ENCODE assay signal across 8 mouse cellular contexts in the genomic region with DNA sequence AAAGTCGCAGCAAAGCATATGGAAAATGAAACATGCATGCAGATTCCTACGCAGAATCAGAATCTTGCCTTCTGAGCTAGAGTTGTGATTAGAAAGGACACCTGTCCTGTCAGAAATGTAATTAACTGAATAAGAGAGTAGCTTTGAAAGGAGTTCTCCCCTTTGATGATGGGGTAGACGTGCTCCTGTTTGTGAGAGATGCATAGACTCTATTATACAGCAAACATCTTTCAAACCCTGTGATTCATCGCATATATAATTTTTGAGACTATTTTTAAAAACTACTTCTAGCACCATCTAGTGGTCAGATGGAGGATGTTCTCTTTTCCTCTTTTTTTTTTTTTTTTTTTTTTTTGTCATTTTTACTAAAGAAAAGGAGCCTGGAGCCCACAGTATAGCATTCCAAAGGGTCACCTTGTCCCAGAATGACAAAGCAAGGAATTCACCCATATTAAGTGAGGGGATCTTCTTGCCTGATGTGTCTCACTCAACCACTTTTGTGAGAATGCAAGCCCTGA.
A peak's percentile ranks its signal among the peaks of the same experiment; 100 is the strongest.
DNase-seq lines count a peak whose midpoint lies in the region; ATAC-seq and TF ChIP-seq lines count a peak whose summit lies in the region.

No protein-coding gene starts in this region.

- H3K36me3 ChIP-seq in forebrain, embryonic 14.5 days (ENCODE audit: control insufficient read depth, insufficient read depth, low read length) = no peaks in the 10 kb centered on the region
- no peaks in the 10 kb centered on the region for H3K36me3 ChIP-seq in forebrain, embryonic 11.5 days (ENCODE audit: control insufficient read depth, insufficient read depth, low read length)
- no peaks in the 10 kb centered on the region for H3K36me3 ChIP-seq in lung, embryonic 16.5 days (ENCODE audit: control insufficient read depth, insufficient read depth, low read length)
- H3K36me3 ChIP-seq in hindbrain, postnatal 0 days (ENCODE audit: insufficient read depth, low read length) = no peaks in the 10 kb centered on the region
- no peaks in the 10 kb centered on the region for H3K36me3 ChIP-seq in stomach, embryonic 15.5 days

- no peak overlapping the region for H3K4me3 ChIP-seq in forebrain, embryonic 14.5 days (ENCODE audit: low read depth, low read length)
- no peak overlapping the region for H3K4me3 ChIP-seq in forebrain, embryonic 11.5 days (ENCODE audit: low read depth, low read length)
- H3K4me3 ChIP-seq in lung, embryonic 16.5 days (ENCODE audit: low read length) = peak overlapping the region; percentile 0
- H3K4me3 ChIP-seq in lung, adult 2 months (replicated peaks; ENCODE audit: extremely low read depth, low read depth, low read length) = no peak overlapping the region
- H3K4me3 ChIP-seq in hindbrain, postnatal 0 days (ENCODE audit: low read length) = no peak overlapping the region
- H3K4me3 ChIP-seq in stomach, embryonic 15.5 days (replicated peaks) = 0 out of 2 replicates have a peak overlapping the region, but pooled peaks have one; percentile 1

- H3K4me2 ChIP-seq in forebrain, embryonic 14.5 days (ENCODE audit: low read length) = no peak overlapping the region
- H3K4me2 ChIP-seq in forebrain, embryonic 11.5 days (ENCODE audit: low read depth, low read length, severe bottlenecking) = no peak overlapping the region
- peak overlapping the region; percentile 31 for H3K4me2 ChIP-seq in lung, embryonic 16.5 days (ENCODE audit: low read depth, low read length)
- peak overlapping the region; percentile 26 for H3K4me2 ChIP-seq in hindbrain, postnatal 0 days (ENCODE audit: low read depth, low read length)
- H3K4me2 ChIP-seq in stomach, embryonic 15.5 days = peak overlapping the region; percentile 16; the same call in 1 of the 2 replicates

- no peak overlapping the region for H3K27ac ChIP-seq in forebrain, embryonic 14.5 days (ENCODE audit: low read depth, low read length)
- H3K27ac ChIP-seq in forebrain, embryonic 11.5 days (ENCODE audit: low read depth, low read length) = no peak overlapping the region
- no peak overlapping the region for H3K27ac ChIP-seq in lung, embryonic 16.5 days (ENCODE audit: low read length)
- no peak overlapping the region; the same call in 1 of the 2 replicates for H3K27ac ChIP-seq in hindbrain, postnatal 0 days
- no peak overlapping the region for H3K27ac ChIP-seq in stomach, embryonic 15.5 days

- no peak for TF ChIP-seq POLR2A in lung, adult 2 months (IDR thresholded peaks at IDR 0.05; ENCODE audit: borderline replicate concordance, extremely low read depth, low read depth, low read length)

- peak; percentile 73 for ATAC-seq in forebrain, embryonic 14.5 days
- no peak for ATAC-seq in forebrain, embryonic 11.5 days (replicated peaks; ENCODE audit: low FRiP score)
- ATAC-seq in lung, embryonic 16.5 days (ENCODE audit: low read depth) = no peak
- peak; percentile 27; the same call in 1 of the 2 replicates for ATAC-seq in hindbrain, postnatal 0 days
- ATAC-seq in stomach, embryonic 15.5 days (ENCODE audit: insufficient read depth, low FRiP score, low read depth) = no peak

- no peaks in the 10 kb centered on the region for H3K9me3 ChIP-seq in forebrain, embryonic 14.5 days (replicated peaks; ENCODE audit: control insufficient read depth, low read length)
- H3K9me3 ChIP-seq in forebrain, embryonic 11.5 days (ENCODE audit: control insufficient read depth, low read length) = no peaks in the 10 kb centered on the region
- no peaks in the 10 kb centered on the region for H3K9me3 ChIP-seq in lung, embryonic 16.5 days (ENCODE audit: control insufficient read depth, low read length)
- no peaks in the 10 kb centered on the region for H3K9me3 ChIP-seq in hindbrain, postnatal 0 days (ENCODE audit: low read length)
- no peaks in the 10 kb centered on the region for H3K9me3 ChIP-seq in stomach, embryonic 15.5 days

- H3K27me3 ChIP-seq in forebrain, embryonic 14.5 days (replicated peaks; ENCODE audit: control insufficient read depth, insufficient read depth, low read length) = no peaks in the 10 kb centered on the region
- H3K27me3 ChIP-seq in forebrain, embryonic 11.5 days (ENCODE audit: control insufficient read depth, insufficient read depth, low read length) = no peaks in the 10 kb centered on the region
- no peaks in the 10 kb centered on the region for H3K27me3 ChIP-seq in lung, embryonic 16.5 days (ENCODE audit: control insufficient read depth, insufficient read depth, low read depth, low read length)
- no peaks in the 10 kb centered on the region for H3K27me3 ChIP-seq in hindbrain, postnatal 0 days (ENCODE audit: insufficient read depth, low read length)
- no peaks in the 10 kb centered on the region for H3K27me3 ChIP-seq in stomach, embryonic 15.5 days (replicated peaks)

- 38% methylated on average over 4 of the region's 4 CpGs for WGBS in forebrain, embryonic 14.5 days
- WGBS in forebrain, embryonic 11.5 days = 38% methylated on average over 4 of the region's 4 CpGs
- 28% methylated on average over 4 of the region's 4 CpGs for WGBS in lung, embryonic 16.5 days
- WGBS in lung, adult 2 months = 28% methylated on average over 4 of the region's 4 CpGs
- WGBS in hindbrain, postnatal 0 days = 30% methylated on average over 4 of the region's 4 CpGs
- WGBS in stomach, embryonic 15.5 days = 28% methylated on average over 4 of the region's 4 CpGs

- H3K4me1 ChIP-seq in forebrain, embryonic 14.5 days (ENCODE audit: control insufficient read depth, insufficient read depth, low read length) = no peaks in the 10 kb centered on the region
- H3K4me1 ChIP-seq in forebrain, embryonic 11.5 days (replicated peaks; ENCODE audit: control insufficient read depth, insufficient read depth, low read length) = no peaks in the 10 kb centered on the region
- H3K4me1 ChIP-seq in lung, embryonic 16.5 days (replicated peaks; ENCODE audit: control insufficient read depth, insufficient read depth, low read length) = peaks cover 5% of the 10 kb centered on the region
- no peaks in the 10 kb centered on the region for H3K4me1 ChIP-seq in lung, adult 2 months (ENCODE audit: control insufficient read depth, insufficient read depth, low read length)
- no peaks in the 10 kb centered on the region for H3K4me1 ChIP-seq in hindbrain, postnatal 0 days (ENCODE audit: insufficient read depth, low read length)
- no peaks in the 10 kb centered on the region for H3K4me1 ChIP-seq in stomach, embryonic 15.5 days

- DNase-seq in forebrain, embryonic 14.5 days (ENCODE audit: low spot score) = peak; percentile 71
- no peak for DNase-seq in forebrain, embryonic 11.5 days (ENCODE audit: low spot score)
- no peak for DNase-seq in lung, adult 2 months
- peak; percentile 59 for DNase-seq in hindbrain, postnatal 0 days (ENCODE audit: low spot score)
- DNase-seq in frontal cortex, postnatal 10 days (ENCODE audit: low spot score in 2 of 2) = no peak
- no peak for DNase-seq in frontal cortex, postnatal 25 days (ENCODE audit: low spot score in 2 of 2)

- TF ChIP-seq CTCF in lung, adult 2 months (IDR thresholded peaks at IDR 0.05; ENCODE audit: insufficient read depth, low read length) = no peak
- TF ChIP-seq CTCF in hindbrain, postnatal 0 days (IDR thresholded peaks at IDR 0.05; ENCODE audit: low read depth) = peak; percentile 61

- no peak overlapping the region for H3K9ac ChIP-seq in forebrain, embryonic 14.5 days (ENCODE audit: low read length)
- no peak overlapping the region for H3K9ac ChIP-seq in forebrain, embryonic 11.5 days (ENCODE audit: low read length)
- no peak overlapping the region for H3K9ac ChIP-seq in lung, embryonic 16.5 days (ENCODE audit: low read length)
- no peak overlapping the region for H3K9ac ChIP-seq in hindbrain, postnatal 0 days (replicated peaks; ENCODE audit: low read length)
- no peak overlapping the region for H3K9ac ChIP-seq in stomach, embryonic 15.5 days

Comparison
In these comparisons a context has a peak if more than half of its experiments do, and no peak if none do; other contexts are left out.
1. ATAC-seq: peak in forebrain, embryonic 14.5 days (single experiment) and hindbrain, postnatal 0 days (single experiment); none in forebrain, embryonic 11.5 days (single experiment), lung, embryonic 16.5 days (single experiment) and stomach, embryonic 15.5 days (single experiment).
2. DNase-seq: peak in forebrain, embryonic 14.5 days (single experiment) and hindbrain, postnatal 0 days (single experiment); none in forebrain, embryonic 11.5 days (single experiment), lung, adult 2 months (single experiment), frontal cortex, postnatal 10 days (0 of 2) and frontal cortex, postnatal 25 days (0 of 2).
3. H3K4me3 ChIP-seq: peak in lung, embryonic 16.5 days (single experiment) and stomach, embryonic 15.5 days (single experiment); none in forebrain, embryonic 14.5 days (single experiment), forebrain, embryonic 11.5 days (single experiment), lung, adult 2 months (single experiment) and hindbrain, postnatal 0 days (single experiment).
4. H3K4me2 ChIP-seq: peak in lung, embryonic 16.5 days (single experiment), hindbrain, postnatal 0 days (single experiment) and stomach, embryonic 15.5 days (single experiment); none in forebrain, embryonic 14.5 days (single experiment) and forebrain, embryonic 11.5 days (single experiment).